ENCODE assay signal across 9 mouse cellular contexts in genomic region chr2:37788176-37788962, GRCm38 (mm10). TPM values are rescaled to one million over a fixed set of nuclear protein-coding genes. Genes with fewer than 3 reads are reported as not detected.
DNase-seq lines count a peak whose midpoint lies in the region; ATAC-seq lines count a peak whose summit lies in the region.
"Had no signal": no experiment of that assay in that cellular context is flagged by ENCODE, and none has a peak within 500 bp of the region (broad histone marks: within the 10 kb centered on the region; RNA-seq: fewer than 3 reads in every experiment).

No protein-coding gene starts in this region.

- peaks cover 39% of the 10 kb centered on the region for H3K27me3 ChIP-seq in heart, embryonic 12.5 days (replicated peaks)
- peaks cover 8% of the 10 kb centered on the region; the same call in 1 of the 2 replicates for H3K27me3 ChIP-seq in neural tube, embryonic 13.5 days
- peaks cover 6% of the 10 kb centered on the region; the same call in 1 of the 2 replicates for H3K27me3 ChIP-seq in hindbrain, embryonic 16.5 days (replicated peaks; ENCODE audit: control insufficient read depth, insufficient read depth, low read length)
- H3K27me3 ChIP-seq in neural tube, embryonic 14.5 days (ENCODE audit: control insufficient read depth, insufficient read depth, low read length): no peaks in the 10 kb centered on the region

- no peak overlapping the region for H3K4me3 ChIP-seq in heart, embryonic 12.5 days
- H3K4me3 ChIP-seq in neural tube, embryonic 13.5 days: no peak overlapping the region
- H3K4me3 ChIP-seq in hindbrain, embryonic 16.5 days (ENCODE audit: low read length): no peak overlapping the region
- no peak overlapping the region for H3K4me3 ChIP-seq in neural tube, embryonic 14.5 days (ENCODE audit: low read depth, low read length)

- intact Hi-C loops in heart, postnatal 36 days (cut with DNase I): no loop called here

- H3K36me3 ChIP-seq in heart, embryonic 12.5 days: 0 out of 2 replicates have a peak, but pooled peaks cover 3% of the 10 kb centered on the region
- H3K36me3 ChIP-seq in neural tube, embryonic 13.5 days: no peaks in the 10 kb centered on the region
- no peaks in the 10 kb centered on the region for H3K36me3 ChIP-seq in hindbrain, embryonic 16.5 days (ENCODE audit: control insufficient read depth, insufficient read depth, low read length)
- no peaks in the 10 kb centered on the region for H3K36me3 ChIP-seq in neural tube, embryonic 14.5 days (ENCODE audit: control insufficient read depth, insufficient read depth, low read length)

- no peaks in the 10 kb centered on the region for H3K9me3 ChIP-seq in heart, embryonic 12.5 days (replicated peaks)
- no peaks in the 10 kb centered on the region for H3K9me3 ChIP-seq in neural tube, embryonic 13.5 days
- H3K9me3 ChIP-seq in hindbrain, embryonic 16.5 days (ENCODE audit: control insufficient read depth, low read length): no peaks in the 10 kb centered on the region; the same call in 1 of the 2 replicates
- H3K9me3 ChIP-seq in neural tube, embryonic 14.5 days (ENCODE audit: control insufficient read depth, low read length): no peaks in the 10 kb centered on the region

- H3K4me2 ChIP-seq in heart, embryonic 12.5 days: no peak overlapping the region
- no peak overlapping the region for H3K4me2 ChIP-seq in neural tube, embryonic 13.5 days
- no peak overlapping the region for H3K4me2 ChIP-seq in hindbrain, embryonic 16.5 days (ENCODE audit: low read length)
- H3K4me2 ChIP-seq in neural tube, embryonic 14.5 days (ENCODE audit: low read depth, low read length): no peak overlapping the region

- H3K4me1 ChIP-seq in heart, embryonic 12.5 days (replicated peaks): peaks cover 42% of the 10 kb centered on the region
- peaks cover 10% of the 10 kb centered on the region; the same call in 1 of the 2 replicates for H3K4me1 ChIP-seq in neural tube, embryonic 13.5 days (replicated peaks)
- peaks cover 3% of the 10 kb centered on the region; the same call in 1 of the 2 replicates for H3K4me1 ChIP-seq in hindbrain, embryonic 16.5 days (ENCODE audit: control insufficient read depth, insufficient read depth, low read depth, low read length)
- H3K4me1 ChIP-seq in neural tube, embryonic 14.5 days (ENCODE audit: control insufficient read depth, insufficient read depth, low read length): no peaks in the 10 kb centered on the region

- H3K27ac ChIP-seq in heart, embryonic 12.5 days (ENCODE audit: poor library complexity, severe bottlenecking): peak overlapping the region; percentile 17; the same call in 1 of the 2 replicates
- no peak overlapping the region for H3K27ac ChIP-seq in neural tube, embryonic 13.5 days (replicated peaks)
- H3K27ac ChIP-seq in hindbrain, embryonic 16.5 days (ENCODE audit: low read depth, low read length): 0 out of 2 replicates have a peak overlapping the region, but pooled peaks have one; percentile 15
- H3K27ac ChIP-seq in neural tube, embryonic 14.5 days (ENCODE audit: low read depth, low read length): no peak overlapping the region

- 0 out of 2 replicates have a peak, but pooled peaks have one; percentile 3 for ATAC-seq in heart, embryonic 12.5 days (ENCODE audit: insufficient number of reproducible peaks, low FRiP score)
- ATAC-seq in neural tube, embryonic 13.5 days (ENCODE audit: low read depth): peak; percentile 48; the same call in 1 of the 2 replicates
- ATAC-seq in hindbrain, embryonic 16.5 days: peak; percentile 35
- ATAC-seq in neural tube, embryonic 14.5 days (ENCODE audit: low read depth): peak; percentile 30; the same call in 1 of the 2 replicates

- 47% methylated on average over 7 of the region's 7 CpGs for WGBS in heart, embryonic 12.5 days
- WGBS in neural tube, embryonic 13.5 days: 64% methylated on average over 7 of the region's 7 CpGs
- 52% methylated on average over 7 of the region's 7 CpGs for WGBS in hindbrain, embryonic 16.5 days
- 67% methylated on average over 7 of the region's 7 CpGs for WGBS in neural tube, embryonic 14.5 days

- DNase-seq in heart, postnatal 36 days: no peak
- no peak for DNase-seq in neural tube, embryonic 10.5 days (ENCODE audit: extremely low spot score, low spot score)
- no peak for DNase-seq in embryo, embryonic 10 days (ENCODE audit: low spot score)
- no peak for DNase-seq in adrenal gland, adult 8-10 months

- H3K9ac ChIP-seq in heart, embryonic 12.5 days: no peak overlapping the region
- no peak overlapping the region for H3K9ac ChIP-seq in neural tube, embryonic 13.5 days
- no peak overlapping the region for H3K9ac ChIP-seq in hindbrain, embryonic 16.5 days (ENCODE audit: low read depth, low read length)
- no peak overlapping the region for H3K9ac ChIP-seq in neural tube, embryonic 14.5 days (replicated peaks; ENCODE audit: low read depth, low read length)

RNA-seq across cellular contexts. Expression of gene Crb2, which starts 12.3 kb away (rescaled TPM):
- 7.6 and 9.1 TPM in 2 replicates for polyA plus RNA-seq in heart, embryonic 12.5 days (2016; fragmentation: Nextera tagmentation; extraction: Ambion mirVana)
- 1 to 10 TPM in 1 of 2 experiments, under 1 TPM in 1; 0.97 to 1.0 TPM for total RNA-seq in heart, postnatal 36 days (2021)
- polyA plus RNA-seq in neural tube, embryonic 13.5 days (2015; fragmentation: Nextera tagmentation; extraction: Ambion mirVana): 4.6 and 4.8 TPM in 2 replicates
- polyA plus RNA-seq in hindbrain, embryonic 16.5 days (2015; fragmentation: Nextera tagmentation; extraction: Ambion mirVana): 3.7 and 4.5 TPM in 2 replicates
- polyA plus RNA-seq in neural tube, embryonic 14.5 days (2014; fragmentation: Nextera tagmentation; extraction: Ambion mirVana): 2.6 and 3.4 TPM in 2 replicates
- 1 to 10 TPM in 1 of 4 experiments, under 1 TPM in 3; 0.20 to 1.1 (median 0.57) TPM for total RNA-seq in adrenal gland, adult 8-10 months (2022)
- total RNA-seq: megakaryocyte progenitor cell, adult 5-6 weeks had no signal

Comparison
In these comparisons a context has a peak if more than half of its experiments do, and no peak if none do; other contexts are left out.
1. H3K27ac ChIP-seq: peak in heart, embryonic 12.5 days (single experiment) and hindbrain, embryonic 16.5 days (single experiment); none in neural tube, embryonic 13.5 days (single experiment) and neural tube, embryonic 14.5 days (single experiment).
2. Peak in every context shown above with its lines, with median percentiles within 50 percentile points of each other: ATAC-seq.